Mouse (Mus musculus): ENCODE data around the gene Purb. TPM values are rescaled to one million over a fixed set of nuclear protein-coding genes. Genes with fewer than 3 reads are reported as not detected.

Gene Purb
- 12.5 and 14.1 TPM in 2 replicates for polyA plus RNA-seq (2015; fragmentation: Nextera tagmentation; extraction: Ambion mirVana)

GRCm38 (mm10) chr11:6475867-6476484, at the start of gene Purb:
Gene Purb (minus strand): TSS chr11:6475917.
- Histone ChIP-seq H3K27ac (replicated peaks) (peak within 1 kb of the TSS; percentile 96), H3K4me2 (peak within 1 kb of the TSS; percentile 97), H3K4me1 (replicated peaks) (peaks cover 35% of the 10 kb centered on the region), H3K9me3 (no peaks in the 10 kb centered on the region), H3K27me3 (0 out of 2 replicates have a peak, but pooled peaks cover 6% of the 10 kb centered on the region), H3K36me3 (no peaks in the 10 kb centered on the region), H3K4me3 (peak within 1 kb of the TSS; percentile 99), H3K9ac (peak within 1 kb of the TSS; percentile 98)
- peak; percentile 92 for ATAC-seq (ENCODE audit: low read depth)
- WGBS: under 1% methylated on average over 36 of the region's 76 CpGs

- no peak overlapping the region for H3K27ac ChIP-seq (replicated peaks)
- 69% methylated on average over 1 of the region's 1 CpGs for WGBS
Measured at GRCm38 (mm10) chr11:6525241-6525640, 49.5 kb upstream of the Purb start.

GRCm38 (mm10) chr11:6524880-6525238, 49.1 kb upstream of the Purb start:
- no peak for ATAC-seq (ENCODE audit: low read depth)
- no peaks in the 10 kb centered on the region for H3K9me3 ChIP-seq
- WGBS: 93% methylated on average over 4 of the region's 4 CpGs
- no peak overlapping the region for H3K27ac ChIP-seq (replicated peaks)
- no peak overlapping the region for H3K9ac ChIP-seq
- no peak overlapping the region for H3K4me2 ChIP-seq
- H3K4me1 ChIP-seq (replicated peaks): peaks cover 28% of the 10 kb centered on the region
- H3K4me3 ChIP-seq: no peak overlapping the region
- no peaks in the 10 kb centered on the region for H3K27me3 ChIP-seq
- peaks cover 30% of the 10 kb centered on the region for H3K36me3 ChIP-seq

More at GRCm38 (mm10) chr11:6525241-6525640, 49.5 kb upstream of the Purb start:
- H3K27me3 ChIP-seq: no peaks in the 10 kb centered on the region
- peaks cover 28% of the 10 kb centered on the region for H3K4me1 ChIP-seq (replicated peaks)
- H3K36me3 ChIP-seq: peaks cover 30% of the 10 kb centered on the region
- H3K4me3 ChIP-seq: no peak overlapping the region
- H3K9me3 ChIP-seq: no peaks in the 10 kb centered on the region
- no peak overlapping the region for H3K4me2 ChIP-seq
- H3K9ac ChIP-seq: no peak overlapping the region
- ATAC-seq (ENCODE audit: low read depth): no peak

- Histone ChIP-seq H3K4me2 (no peak overlapping the region), H3K9ac (no peak overlapping the region), H3K4me3 (no peak overlapping the region), H3K36me3 (peaks cover 30% of the 10 kb centered on the region), H3K4me1 (replicated peaks) (peaks cover 28% of the 10 kb centered on the region), H3K27ac (replicated peaks) (no peak overlapping the region), H3K9me3 (no peaks in the 10 kb centered on the region), H3K27me3 (no peaks in the 10 kb centered on the region)
- ATAC-seq (ENCODE audit: low read depth): no peak
- 91% methylated on average over 8 of the region's 8 CpGs for WGBS
Measured at GRCm38 (mm10) chr11:6524165-6524879, 48.6 kb upstream of the Purb start.

- no peak overlapping the region for H3K27ac ChIP-seq (replicated peaks)
- H3K4me3 ChIP-seq: no peak overlapping the region
- H3K36me3 ChIP-seq: peaks cover 30% of the 10 kb centered on the region
- H3K27me3 ChIP-seq: no peaks in the 10 kb centered on the region
- ATAC-seq (ENCODE audit: low read depth): no peak
- H3K9ac ChIP-seq: no peak overlapping the region
- H3K4me1 ChIP-seq (replicated peaks): peaks cover 24% of the 10 kb centered on the region
- no peaks in the 10 kb centered on the region for H3K9me3 ChIP-seq
- H3K4me2 ChIP-seq: no peak overlapping the region
- 57% methylated on average over 1 of the region's 1 CpGs for WGBS
Measured at GRCm38 (mm10) chr11:6523662-6524088, 48.0 kb upstream of the Purb start.

GRCm38 (mm10) chr11:6522782-6523525, 47.2 kb upstream of the Purb start:
- Histone ChIP-seq H3K4me1 (replicated peaks) (peaks cover 21% of the 10 kb centered on the region), H3K4me2 (no peak overlapping the region), H3K27ac (replicated peaks) (no peak overlapping the region), H3K4me3 (no peak overlapping the region), H3K9ac (no peak overlapping the region), H3K27me3 (no peaks in the 10 kb centered on the region), H3K36me3 (peaks cover 30% of the 10 kb centered on the region), H3K9me3 (no peaks in the 10 kb centered on the region)
- ATAC-seq (ENCODE audit: low read depth): no peak
- 77% methylated on average over 9 of the region's 9 CpGs for WGBS

GRCm38 (mm10) chr11:6520507-6521173, 44.9 kb upstream of the Purb start, which contains the start of gene Myo1g:
Gene Myo1g (minus strand): TSS chr11:6520965.
- Histone ChIP-seq H3K9ac (no peak within 1 kb of the TSS), H3K27me3 (no peaks in the 10 kb centered on the region), H3K9me3 (no peaks in the 10 kb centered on the region), H3K36me3 (peaks cover 19% of the 10 kb centered on the region), H3K4me2 (no peak within 1 kb of the TSS), H3K4me3 (no peak within 1 kb of the TSS), H3K27ac (replicated peaks) (no peak within 1 kb of the TSS), H3K4me1 (replicated peaks) (0 out of 2 replicates have a peak, but pooled peaks cover 3% of the 10 kb centered on the region)
- 82% methylated on average over 7 of the region's 7 CpGs for whole genome bisulfite sequencing
- no peak for ATAC-seq (ENCODE audit: low read depth)

GRCm38 (mm10) chr11:6519491-6520033, 43.8 kb upstream of the Purb start:
- WGBS: 73% methylated on average over 11 of the region's 11 CpGs
- no peak overlapping the region for H3K9ac ChIP-seq
- H3K36me3 ChIP-seq: peaks cover 9% of the 10 kb centered on the region
- no peaks in the 10 kb centered on the region for H3K9me3 ChIP-seq
- H3K4me1 ChIP-seq (replicated peaks): 0 out of 2 replicates have a peak, but pooled peaks cover 2% of the 10 kb centered on the region
- H3K4me2 ChIP-seq: no peak overlapping the region
- ATAC-seq (ENCODE audit: low read depth): no peak
- H3K27me3 ChIP-seq: no peaks in the 10 kb centered on the region
- H3K4me3 ChIP-seq: no peak overlapping the region
- H3K27ac ChIP-seq (replicated peaks): no peak overlapping the region

- Histone ChIP-seq H3K27ac (replicated peaks) (no peak overlapping the region), H3K4me1 (replicated peaks) (0 out of 2 replicates have a peak, but pooled peaks cover 2% of the 10 kb centered on the region), H3K36me3 (no peaks in the 10 kb centered on the region), H3K9ac (no peak overlapping the region), H3K27me3 (no peaks in the 10 kb centered on the region), H3K9me3 (no peaks in the 10 kb centered on the region), H3K4me2 (no peak overlapping the region), H3K4me3 (no peak overlapping the region)
- WGBS: 43% methylated on average over 7 of the region's 7 CpGs
- ATAC-seq (ENCODE audit: low read depth): no peak
Measured at GRCm38 (mm10) chr11:6514837-6515236, 39.1 kb upstream of the Purb start.

- no peaks in the 10 kb centered on the region for H3K36me3 ChIP-seq
- H3K9ac ChIP-seq: no peak overlapping the region
- no peak overlapping the region for H3K4me2 ChIP-seq
- no peak overlapping the region for H3K4me3 ChIP-seq
- WGBS: 53% methylated on average over 1 of the region's 1 CpGs
- no peaks in the 10 kb centered on the region for H3K4me1 ChIP-seq (replicated peaks)
- no peaks in the 10 kb centered on the region for H3K9me3 ChIP-seq
- no peaks in the 10 kb centered on the region for H3K27me3 ChIP-seq
- no peak overlapping the region for H3K27ac ChIP-seq (replicated peaks)
- no peak for ATAC-seq (ENCODE audit: low read depth)
Measured at GRCm38 (mm10) chr11:6508269-6508876, 32.7 kb upstream of the Purb start.

GRCm38 (mm10) chr11:6506516-6506915, 30.8 kb upstream of the Purb start:
- Histone ChIP-seq H3K4me3 (no peak overlapping the region), H3K27me3 (no peaks in the 10 kb centered on the region), H3K27ac (replicated peaks) (no peak overlapping the region), H3K36me3 (no peaks in the 10 kb centered on the region), H3K4me2 (no peak overlapping the region), H3K9me3 (no peaks in the 10 kb centered on the region), H3K9ac (no peak overlapping the region), H3K4me1 (replicated peaks) (no peaks in the 10 kb centered on the region)
- WGBS: 85% methylated on average over 9 of the region's 9 CpGs
- no peak for ATAC-seq (ENCODE audit: low read depth)

Measured in neural tube, embryonic 13.5 days (tissue).